Mouse (Mus musculus): ENCODE data around the gene Ankef1. TPM values are rescaled to one million over a fixed set of nuclear protein-coding genes. Genes with fewer than 3 reads are reported as not detected.
A peak's percentile ranks its signal among the peaks of the same experiment; 100 is the strongest.

The Ankef1 gene
- total and polyA plus RNA-seq, 2 experiments from 2014 or later = 0.04 TPM; not detected in 1

DNA sequence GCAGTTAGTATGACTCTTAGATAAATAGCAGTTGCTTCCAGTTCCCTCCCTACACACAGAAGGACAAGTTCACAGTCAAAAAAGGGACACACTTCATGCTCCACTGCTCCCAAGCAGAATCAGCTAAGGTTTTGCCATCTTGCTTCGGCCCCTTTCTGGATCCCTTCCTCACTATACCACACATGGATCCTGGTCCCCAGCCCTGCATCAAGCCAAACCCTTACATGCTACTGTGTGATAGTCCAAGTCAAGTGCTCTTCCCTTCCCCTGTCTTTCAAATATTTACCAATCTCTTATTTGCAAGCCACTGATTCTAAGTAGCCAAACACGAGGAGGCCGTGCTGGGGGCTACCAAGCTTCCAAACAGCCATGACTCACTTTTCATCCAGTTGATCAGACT is 16.8 kb upstream of the Ankef1 start:
- no peak for DNase-seq (ENCODE audit: low spot score)

DNA sequence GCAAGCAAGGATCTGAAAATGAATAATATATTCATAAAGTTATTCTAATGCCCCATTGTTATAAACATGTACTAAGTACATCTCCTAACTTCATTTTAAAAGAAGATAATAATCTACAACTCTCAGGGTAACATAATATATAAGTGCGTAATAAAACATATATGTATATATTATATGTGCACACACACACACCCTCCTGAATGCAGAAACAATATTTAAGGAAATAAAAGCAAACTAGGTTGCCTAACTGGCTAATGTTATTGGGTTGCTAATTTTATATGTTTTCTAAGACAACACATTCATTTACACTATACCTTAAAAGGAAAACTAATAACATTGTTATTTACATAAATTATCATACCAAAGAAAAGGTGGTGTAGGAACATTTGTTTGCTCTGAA is 16.3 kb upstream of the Ankef1 start:
- H3K36me3 ChIP-seq (replicated peaks; ENCODE audit: control insufficient read depth, insufficient read depth, low read length) = no peaks in the 10 kb centered on the region
- H3K4me1 ChIP-seq (ENCODE audit: control insufficient read depth, insufficient read depth) = no peaks in the 10 kb centered on the region
- 89% methylated on average over 1 of the region's 1 CpGs for WGBS
- peak overlapping the region; percentile 23; the same call in 1 of the 2 replicates for H3K4me3 ChIP-seq (ENCODE audit: low read depth, low read length)
- no peak overlapping the region for H3K9ac ChIP-seq (replicated peaks; ENCODE audit: low read depth, low read length)
- H3K27me3 ChIP-seq (ENCODE audit: control insufficient read depth, insufficient read depth, low read length) = no peaks in the 10 kb centered on the region
- no peak for DNase-seq (ENCODE audit: low spot score)
- no peak overlapping the region for H3K27ac ChIP-seq (ENCODE audit: low read depth)
- no peak for ATAC-seq (ENCODE audit: insufficient read depth, low read depth)
- H3K9me3 ChIP-seq (replicated peaks; ENCODE audit: control insufficient read depth, low read length) = no peaks in the 10 kb centered on the region
- H3K4me2 ChIP-seq (ENCODE audit: low read depth, low read length) = peak overlapping the region; percentile 35; the same call in 1 of the 2 replicates
- TF ChIP-seq EP300 (IDR thresholded peaks at IDR 0.05; ENCODE audit: low read depth) (no peak), CTCF (IDR thresholded peaks at IDR 0.05; ENCODE audit: low read depth) (no peak)

More for the DNA sequence above, 16.8 kb upstream of the Ankef1 start:
- Histone ChIP-seq H3K4me1 (ENCODE audit: control insufficient read depth, insufficient read depth) (no peaks in the 10 kb centered on the region), H3K27ac (ENCODE audit: low read depth) (no peak overlapping the region), H3K4me3 (ENCODE audit: low read depth, low read length) (no peak overlapping the region), H3K9ac (replicated peaks; ENCODE audit: low read depth, low read length) (no peak overlapping the region), H3K27me3 (ENCODE audit: control insufficient read depth, insufficient read depth, low read length) (no peaks in the 10 kb centered on the region), H3K36me3 (replicated peaks; ENCODE audit: control insufficient read depth, insufficient read depth, low read length) (no peaks in the 10 kb centered on the region), H3K4me2 (ENCODE audit: low read depth, low read length) (no peak overlapping the region), H3K9me3 (replicated peaks; ENCODE audit: control insufficient read depth, low read length) (no peaks in the 10 kb centered on the region)
- TF ChIP-seq EP300 (IDR thresholded peaks at IDR 0.05; ENCODE audit: low read depth) (no peak), CTCF (IDR thresholded peaks at IDR 0.05; ENCODE audit: low read depth) (no peak)
- ATAC-seq (ENCODE audit: insufficient read depth, low read depth) = no peak
- 61% methylated on average over 3 of the region's 3 CpGs for WGBS

DNA sequence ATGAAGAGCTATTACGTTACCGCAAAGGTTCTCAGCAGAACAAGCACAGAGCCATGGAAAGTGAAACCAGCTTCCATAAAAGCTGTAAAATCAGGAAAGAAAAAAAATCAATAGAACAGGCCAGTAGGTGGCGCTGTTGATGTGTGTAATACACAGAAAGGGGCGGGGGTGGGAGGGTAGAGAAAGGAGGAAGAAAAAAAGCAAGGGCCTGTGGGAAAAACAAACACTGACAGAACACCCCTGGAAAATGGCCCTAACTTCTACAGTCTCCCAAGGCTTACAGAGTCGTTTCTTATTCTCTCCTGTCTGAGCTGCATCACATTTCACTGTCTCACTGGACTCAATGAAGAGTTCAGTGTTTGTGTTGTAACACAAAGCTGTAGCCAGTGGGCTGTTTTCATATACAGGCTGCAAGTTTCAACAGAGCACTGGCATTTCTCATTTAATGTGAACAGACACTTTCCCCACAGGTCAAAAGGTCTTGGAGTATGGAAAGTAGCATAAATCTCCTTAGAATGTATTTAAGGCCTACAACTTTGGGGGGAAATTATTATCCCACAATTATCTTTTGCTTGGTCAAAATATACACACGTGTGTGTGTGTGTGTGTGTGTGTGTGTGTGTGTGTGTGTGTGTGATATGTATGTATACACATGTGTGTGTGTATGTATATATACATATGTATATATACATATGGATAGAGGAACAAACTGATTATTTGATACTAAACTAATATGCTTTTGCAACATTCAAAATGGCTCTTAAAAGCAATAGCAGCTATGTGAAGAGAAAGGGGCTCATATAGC is 15.7 kb upstream of the Ankef1 start:
- WGBS = 16% methylated on average over 6 of the region's 6 CpGs
- H3K4me1 ChIP-seq (ENCODE audit: control insufficient read depth, insufficient read depth) = no peaks in the 10 kb centered on the region
- DNase-seq (ENCODE audit: low spot score) (peak; percentile 84), ATAC-seq (ENCODE audit: insufficient read depth, low read depth) (0 out of 2 replicates have a peak, but pooled peaks have one; percentile 17)
- no peaks in the 10 kb centered on the region for H3K9me3 ChIP-seq (replicated peaks; ENCODE audit: control insufficient read depth, low read length)
- H3K4me3 ChIP-seq (ENCODE audit: low read depth, low read length) = peak overlapping the region; percentile 23; the same call in 1 of the 2 replicates
- no peak overlapping the region for H3K9ac ChIP-seq (replicated peaks; ENCODE audit: low read depth, low read length)
- no peak overlapping the region for H3K27ac ChIP-seq (ENCODE audit: low read depth)
- H3K4me2 ChIP-seq (ENCODE audit: low read depth, low read length) = peak overlapping the region; percentile 35; the same call in 1 of the 2 replicates
- H3K36me3 ChIP-seq (replicated peaks; ENCODE audit: control insufficient read depth, insufficient read depth, low read length) = no peaks in the 10 kb centered on the region
- TF ChIP-seq EP300 (IDR thresholded peaks at IDR 0.05; ENCODE audit: low read depth) (no peak), CTCF (IDR thresholded peaks at IDR 0.05; ENCODE audit: low read depth) (peak; percentile 65)
- no peaks in the 10 kb centered on the region for H3K27me3 ChIP-seq (ENCODE audit: control insufficient read depth, insufficient read depth, low read length)

DNA sequence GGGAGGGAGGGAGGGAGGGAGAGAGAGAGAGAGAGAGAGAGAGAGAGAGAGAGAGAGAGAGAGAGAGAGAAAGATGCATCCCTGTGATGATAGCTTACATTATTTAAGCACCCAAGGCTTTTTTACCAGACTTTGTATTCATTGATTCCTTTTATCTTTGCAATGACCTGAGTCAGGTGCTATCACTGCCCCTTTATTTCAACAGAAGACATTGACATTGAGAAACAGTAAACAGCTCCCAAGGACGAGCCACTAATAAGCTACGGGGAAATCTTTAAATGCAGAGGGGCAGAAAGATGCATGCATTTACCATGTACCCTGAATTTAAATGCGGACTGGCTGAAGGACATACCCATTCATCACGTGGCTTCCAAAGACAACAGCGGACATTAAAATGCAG is 14.7 kb upstream of the Ankef1 start:
- TF ChIP-seq EP300 (IDR thresholded peaks at IDR 0.05; ENCODE audit: low read depth) (no peak), CTCF (IDR thresholded peaks at IDR 0.05; ENCODE audit: low read depth) (no peak)
- H3K36me3 ChIP-seq (replicated peaks; ENCODE audit: control insufficient read depth, insufficient read depth, low read length) = no peaks in the 10 kb centered on the region
- H3K4me3 ChIP-seq (ENCODE audit: low read depth, low read length) = no peak overlapping the region
- H3K27ac ChIP-seq (ENCODE audit: low read depth) = no peak overlapping the region
- H3K9ac ChIP-seq (replicated peaks; ENCODE audit: low read depth, low read length) = no peak overlapping the region
- no peak for DNase-seq (ENCODE audit: low spot score)
- H3K4me2 ChIP-seq (ENCODE audit: low read depth, low read length) = no peak overlapping the region
- no peaks in the 10 kb centered on the region for H3K27me3 ChIP-seq (ENCODE audit: control insufficient read depth, insufficient read depth, low read length)
- 76% methylated on average over 5 of the region's 5 CpGs for WGBS
- H3K4me1 ChIP-seq (ENCODE audit: control insufficient read depth, insufficient read depth) = no peaks in the 10 kb centered on the region
- H3K9me3 ChIP-seq (replicated peaks; ENCODE audit: control insufficient read depth, low read length) = no peaks in the 10 kb centered on the region
- ATAC-seq (ENCODE audit: insufficient read depth, low read depth) = no peak

DNA sequence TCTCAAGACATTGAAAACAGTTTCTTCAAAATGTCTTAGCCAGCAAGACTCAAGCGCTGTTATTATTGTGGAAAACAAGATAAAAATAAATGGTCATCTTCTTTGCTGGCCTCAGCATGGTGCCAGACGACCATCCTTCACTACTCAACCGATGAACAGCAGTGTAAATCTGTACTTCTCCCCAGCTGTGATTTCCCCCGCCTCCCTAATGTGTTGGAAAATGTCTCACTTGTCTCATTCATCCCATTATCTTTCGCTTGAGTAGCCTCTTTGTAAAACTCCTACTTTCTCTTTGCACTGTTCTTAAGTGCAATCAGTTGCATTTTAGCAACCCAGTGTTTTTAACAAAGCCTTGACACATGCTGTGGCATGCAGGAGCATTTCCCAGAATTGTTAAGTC is 9.4 kb downstream of the Ankef1 start:
- Histone ChIP-seq H3K36me3 (replicated peaks; ENCODE audit: control insufficient read depth, insufficient read depth, low read length) (no peaks in the 10 kb centered on the region), H3K9ac (replicated peaks; ENCODE audit: low read depth, low read length) (no peak overlapping the region), H3K9me3 (replicated peaks; ENCODE audit: control insufficient read depth, low read length) (no peaks in the 10 kb centered on the region), H3K4me2 (ENCODE audit: low read depth, low read length) (no peak overlapping the region), H3K4me1 (ENCODE audit: control insufficient read depth, insufficient read depth) (no peaks in the 10 kb centered on the region), H3K4me3 (ENCODE audit: low read depth, low read length) (no peak overlapping the region), H3K27me3 (ENCODE audit: control insufficient read depth, insufficient read depth, low read length) (no peaks in the 10 kb centered on the region), H3K27ac (ENCODE audit: low read depth) (no peak overlapping the region)
- ATAC-seq (ENCODE audit: insufficient read depth, low read depth) (no peak), DNase-seq (ENCODE audit: low spot score) (no peak)
- TF ChIP-seq EP300 (IDR thresholded peaks at IDR 0.05; ENCODE audit: low read depth) (no peak), CTCF (IDR thresholded peaks at IDR 0.05; ENCODE audit: low read depth) (no peak)
- WGBS = 49% methylated on average over 5 of the region's 5 CpGs
